Mouse (Mus musculus): ENCODE results near the gene Selenof. TPM values are rescaled to one million over a fixed set of nuclear protein-coding genes. Genes with fewer than 3 reads are reported as not detected.

Gene Selenof
- polyA plus RNA-seq, 1 experiment from 2014 or later, result 560 TPM

DNA sequence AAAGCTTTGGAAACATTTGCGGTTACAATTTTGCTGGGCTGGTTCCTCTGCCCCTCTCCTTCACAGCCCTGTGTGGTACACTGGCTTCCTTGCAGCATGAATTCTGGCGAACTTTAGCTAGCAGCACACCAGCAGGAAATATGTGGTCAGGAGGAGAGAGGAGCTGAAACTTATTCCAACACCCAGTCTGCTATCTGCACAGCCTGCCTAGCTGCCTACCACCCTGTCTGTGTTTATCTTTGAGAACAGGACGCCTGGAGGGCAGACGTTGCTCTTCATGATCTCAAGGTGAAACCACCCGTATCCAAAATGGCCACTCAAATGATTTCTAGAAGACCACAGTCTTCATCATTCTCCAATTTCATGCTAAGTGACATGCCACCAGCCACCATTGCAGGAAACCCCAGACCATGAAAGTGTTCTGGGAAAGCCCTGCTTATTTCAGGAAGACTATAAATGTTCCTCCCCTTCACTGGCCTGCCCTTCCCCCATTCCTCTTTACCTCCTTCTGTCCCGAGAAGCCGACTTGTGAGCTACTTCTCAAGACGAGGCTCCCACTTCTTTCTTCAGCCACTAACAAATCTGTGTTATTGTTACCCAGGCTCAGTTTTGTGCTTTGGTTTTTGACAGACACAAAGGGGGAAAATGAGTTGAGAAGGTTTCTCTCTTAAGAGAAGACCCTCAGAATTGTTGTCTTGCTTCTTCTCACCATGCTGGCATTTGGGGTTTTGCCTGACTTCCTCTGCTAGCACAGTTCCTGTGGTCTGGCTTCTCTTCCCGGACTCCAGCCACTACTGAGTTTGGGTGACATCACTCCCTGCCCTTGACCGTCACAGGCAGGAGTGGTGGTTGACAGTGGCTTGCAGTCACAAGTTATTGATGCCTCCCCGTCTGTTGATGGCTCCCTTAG lies 58.2 kb downstream of the Selenof start:
- 84% methylated on average over 11 of the region's 11 CpGs for WGBS
- Histone ChIP-seq H3K36me3 (ENCODE audit: poor library complexity, severe bottlenecking) (no peaks in the 10 kb centered on the region), H3K4me2 (no peak overlapping the region), H3K9ac (no peak overlapping the region), H3K27ac (no peak overlapping the region), H3K9me3 (replicated peaks) (no peaks in the 10 kb centered on the region), H3K4me1 (no peaks in the 10 kb centered on the region), H3K27me3 (no peaks in the 10 kb centered on the region), H3K4me3 (no peak overlapping the region)
- ATAC-seq, result no peak

DNA sequence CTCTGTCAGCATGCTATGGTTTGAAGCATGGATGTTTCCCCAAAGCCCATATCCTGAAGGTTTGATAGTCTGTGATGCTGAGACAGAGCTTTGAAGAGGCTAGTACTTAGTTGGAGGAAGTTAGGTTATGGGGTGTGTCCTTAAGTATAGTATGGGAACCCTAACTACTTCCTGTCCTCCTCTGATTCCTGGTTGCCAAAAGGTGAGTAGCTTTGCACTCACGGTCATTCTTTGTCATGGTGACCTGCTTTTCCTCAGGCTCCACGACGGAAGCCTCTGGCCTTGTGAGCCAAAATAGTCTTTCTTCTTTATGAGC lies 58.8 kb downstream of the Selenof start:
- no peak overlapping the region for H3K27ac ChIP-seq
- no peaks in the 10 kb centered on the region for H3K27me3 ChIP-seq
- no peaks in the 10 kb centered on the region for H3K36me3 ChIP-seq (ENCODE audit: poor library complexity, severe bottlenecking)
- no peak overlapping the region for H3K4me3 ChIP-seq
- no peak for ATAC-seq
- H3K9me3 ChIP-seq (replicated peaks), result no peaks in the 10 kb centered on the region
- H3K4me2 ChIP-seq, result no peak overlapping the region
- WGBS, result 85% methylated on average over 3 of the region's 3 CpGs
- H3K9ac ChIP-seq, result no peak overlapping the region
- no peaks in the 10 kb centered on the region for H3K4me1 ChIP-seq

DNA sequence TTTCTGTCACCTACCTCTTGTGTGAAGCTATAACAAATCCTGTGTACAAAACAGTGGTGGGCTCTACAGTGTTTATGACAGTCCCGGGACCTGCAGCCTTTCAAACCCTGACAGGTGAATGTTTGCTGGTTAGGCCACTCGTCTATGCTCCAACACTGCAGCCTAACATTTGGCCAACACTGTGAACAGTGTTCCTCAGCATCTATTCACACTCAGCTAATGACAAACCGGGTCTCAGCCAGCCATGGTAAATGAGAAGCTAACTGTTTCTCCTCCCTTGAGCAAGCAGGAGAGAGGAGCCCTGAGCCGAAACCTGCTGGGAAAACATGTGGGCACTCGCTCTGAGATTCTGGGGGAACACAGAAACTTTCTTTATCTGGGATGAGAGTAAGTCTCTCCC lies 65.1 kb downstream of the Selenof start:
- no peak for ATAC-seq
- Histone ChIP-seq H3K36me3 (ENCODE audit: poor library complexity, severe bottlenecking) (no peaks in the 10 kb centered on the region), H3K9me3 (replicated peaks) (no peaks in the 10 kb centered on the region), H3K4me2 (no peak overlapping the region), H3K4me3 (no peak overlapping the region), H3K4me1 (no peaks in the 10 kb centered on the region), H3K9ac (no peak overlapping the region), H3K27me3 (no peaks in the 10 kb centered on the region), H3K27ac (no peak overlapping the region)
- 87% methylated on average over 5 of the region's 5 CpGs for WGBS

- no peak overlapping the region for H3K4me3 ChIP-seq
- 0 out of 2 replicates have a peak, but pooled peaks cover under 1% of the 10 kb centered on the region for H3K4me1 ChIP-seq
- H3K9me3 ChIP-seq (replicated peaks), result peaks cover 4% of the 10 kb centered on the region; the same call in 1 of the 2 replicates
- no peak overlapping the region for H3K27ac ChIP-seq
- 95% methylated on average over 4 of the region's 4 CpGs for WGBS
- no peaks in the 10 kb centered on the region for H3K27me3 ChIP-seq
- no peak overlapping the region for H3K4me2 ChIP-seq
- no peaks in the 10 kb centered on the region for H3K36me3 ChIP-seq (ENCODE audit: poor library complexity, severe bottlenecking)
- no peak overlapping the region for H3K9ac ChIP-seq
- no peak for ATAC-seq
Observed at GRCm38 (mm10) chr3:144638110-144638509, 68.0 kb downstream of the Selenof start.

DNA sequence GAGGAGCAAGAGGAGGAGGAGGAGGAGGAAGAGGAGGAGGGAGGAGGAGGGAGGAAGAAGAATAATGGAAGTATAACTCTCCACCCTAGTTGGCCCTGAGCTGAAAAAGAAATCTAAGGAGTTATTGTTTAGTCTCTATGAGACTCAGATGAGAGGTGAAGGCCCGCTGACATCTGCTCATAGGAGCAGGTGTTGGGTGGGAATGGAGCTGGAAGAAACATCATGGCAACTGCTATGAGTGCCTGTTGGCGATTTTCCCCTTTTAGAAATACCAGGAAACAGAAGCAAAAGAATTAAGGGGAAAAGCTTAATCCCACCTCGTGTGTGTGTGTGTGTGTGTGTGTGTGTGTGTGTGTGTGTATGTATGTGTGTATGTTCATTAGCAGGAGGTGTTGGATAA lies 69.3 kb downstream of the Selenof start:
- Histone ChIP-seq H3K9me3 (replicated peaks) (peaks cover 4% of the 10 kb centered on the region; the same call in 1 of the 2 replicates), H3K4me3 (no peak overlapping the region), H3K4me2 (no peak overlapping the region), H3K27ac (no peak overlapping the region), H3K4me1 (peaks cover 7% of the 10 kb centered on the region; the same call in 1 of the 2 replicates), H3K27me3 (no peaks in the 10 kb centered on the region), H3K9ac (no peak overlapping the region), H3K36me3 (ENCODE audit: poor library complexity, severe bottlenecking) (no peaks in the 10 kb centered on the region)
- no peak for ATAC-seq
- 78% methylated on average over 3 of the region's 3 CpGs for WGBS

- H3K27me3 ChIP-seq, result no peaks in the 10 kb centered on the region
- H3K4me2 ChIP-seq, result no peak overlapping the region
- H3K27ac ChIP-seq, result no peak overlapping the region
- peaks cover 4% of the 10 kb centered on the region; the same call in 1 of the 2 replicates for H3K9me3 ChIP-seq (replicated peaks)
- H3K4me3 ChIP-seq, result no peak overlapping the region
- H3K9ac ChIP-seq, result no peak overlapping the region
- no peak for ATAC-seq
- no peaks in the 10 kb centered on the region for H3K36me3 ChIP-seq (ENCODE audit: poor library complexity, severe bottlenecking)
- peaks cover 7% of the 10 kb centered on the region; the same call in 1 of the 2 replicates for H3K4me1 ChIP-seq
Observed at GRCm38 (mm10) chr3:144640033-144640432, 69.9 kb downstream of the Selenof start.

- peaks cover 7% of the 10 kb centered on the region; the same call in 1 of the 2 replicates for H3K9me3 ChIP-seq (replicated peaks)
- H3K4me3 ChIP-seq, result no peak overlapping the region
- H3K27me3 ChIP-seq, result no peaks in the 10 kb centered on the region
- H3K4me2 ChIP-seq, result no peak overlapping the region
- no peaks in the 10 kb centered on the region for H3K36me3 ChIP-seq (ENCODE audit: poor library complexity, severe bottlenecking)
- ATAC-seq, result no peak
- no peak overlapping the region for H3K9ac ChIP-seq
- H3K4me1 ChIP-seq, result peaks cover 7% of the 10 kb centered on the region; the same call in 1 of the 2 replicates
- WGBS, result 92% methylated on average over 4 of the region's 4 CpGs
- H3K27ac ChIP-seq, result no peak overlapping the region
Observed at GRCm38 (mm10) chr3:144642141-144642540, 72.0 kb downstream of the Selenof start.

- Histone ChIP-seq H3K4me3 (no peak overlapping the region), H3K27me3 (no peaks in the 10 kb centered on the region), H3K4me2 (no peak overlapping the region), H3K27ac (no peak overlapping the region; the same call in 1 of the 2 replicates), H3K9me3 (replicated peaks) (peaks cover 7% of the 10 kb centered on the region; the same call in 1 of the 2 replicates), H3K36me3 (ENCODE audit: poor library complexity, severe bottlenecking) (no peaks in the 10 kb centered on the region), H3K4me1 (peaks cover 7% of the 10 kb centered on the region; the same call in 1 of the 2 replicates), H3K9ac (no peak overlapping the region)
- ATAC-seq, result peak; percentile 67; the same call in 1 of the 2 replicates
- whole genome bisulfite sequencing, result 21% methylated on average over 2 of the region's 2 CpGs
Observed at GRCm38 (mm10) chr3:144643301-144643871, 73.3 kb downstream of the Selenof start.

DNA sequence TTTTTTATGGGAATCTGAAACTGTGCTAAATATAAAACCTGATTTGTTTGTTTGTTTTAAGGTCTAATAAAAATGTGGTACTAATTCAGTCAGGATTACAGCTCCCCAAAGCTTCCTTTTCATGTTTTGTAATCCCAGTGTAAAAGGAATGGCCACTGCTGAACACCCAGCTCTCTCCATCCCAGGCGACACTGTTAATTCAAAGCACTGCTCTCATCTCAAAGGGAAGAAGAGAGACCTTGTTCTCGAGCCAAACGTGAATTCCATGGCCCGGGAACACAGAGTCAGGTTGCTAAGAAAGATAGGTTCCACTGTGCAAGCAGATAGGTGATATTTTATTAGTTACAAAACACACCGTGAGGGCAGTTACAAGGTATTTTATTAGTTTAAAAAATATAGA lies 74.1 kb downstream of the Selenof start:
- Histone ChIP-seq H3K9ac (no peak overlapping the region), H3K4me1 (peaks cover 7% of the 10 kb centered on the region; the same call in 1 of the 2 replicates), H3K4me3 (no peak overlapping the region), H3K4me2 (no peak overlapping the region), H3K36me3 (ENCODE audit: poor library complexity, severe bottlenecking) (no peaks in the 10 kb centered on the region), H3K9me3 (replicated peaks) (peaks cover 7% of the 10 kb centered on the region; the same call in 1 of the 2 replicates), H3K27ac (no peak overlapping the region), H3K27me3 (no peaks in the 10 kb centered on the region)
- ATAC-seq, result no peak
- 34% methylated on average over 5 of the region's 5 CpGs for WGBS

Other genes with a start within 250 kb of the Selenof start
- 23.3 and 26.2 TPM in 2 replicates for gene Hs2st1, start 123 bp upstream of the Selenof start, polyA plus RNA-seq (2015; fragmentation: Nextera tagmentation; extraction: Ambion mirVana)
- 87.4 and 95.6 TPM in 2 replicates for gene Sh3glb1, start 150.0 kb downstream of the Selenof start, polyA plus RNA-seq (2015; fragmentation: Nextera tagmentation; extraction: Ambion mirVana)
- gene Clca3a1, start 190.7 kb downstream of the Selenof start, polyA plus RNA-seq (2015; fragmentation: Nextera tagmentation; extraction: Ambion mirVana), result 0.12 and 0.24 TPM in 2 replicates
- gene Clca3a2, start 249.2 kb downstream of the Selenof start, polyA plus RNA-seq (2015; fragmentation: Nextera tagmentation; extraction: Ambion mirVana), result 0.08 TPM in 1 of 2 replicates, not detected in the other